Mouse (Mus musculus) cortical plate, adult 2 months (tissue): ENCODE results near the gene Klhl33.

Source experiments
- CTCF ChIP-seq: fragments of 200-500 bp; IDR thresholded peaks from 2 replicates; pipeline ENCODE4 v1.5.1; 2011; ENCODE audit warnings: mild to moderate bottlenecking, control low read depth, low read length; ENCODE audit not compliant: insufficient read depth; ENCODE audit errors: extremely low read depth
- POLR2A ChIP-seq: fragments of 200-500 bp; IDR thresholded peaks from 2 replicates; pipeline ENCODE4 v1.6.1; 2011; ENCODE audit warnings: mild to moderate bottlenecking, low read length, control low read depth; ENCODE audit not compliant: insufficient read depth; ENCODE audit errors: extremely low read depth

DNA sequence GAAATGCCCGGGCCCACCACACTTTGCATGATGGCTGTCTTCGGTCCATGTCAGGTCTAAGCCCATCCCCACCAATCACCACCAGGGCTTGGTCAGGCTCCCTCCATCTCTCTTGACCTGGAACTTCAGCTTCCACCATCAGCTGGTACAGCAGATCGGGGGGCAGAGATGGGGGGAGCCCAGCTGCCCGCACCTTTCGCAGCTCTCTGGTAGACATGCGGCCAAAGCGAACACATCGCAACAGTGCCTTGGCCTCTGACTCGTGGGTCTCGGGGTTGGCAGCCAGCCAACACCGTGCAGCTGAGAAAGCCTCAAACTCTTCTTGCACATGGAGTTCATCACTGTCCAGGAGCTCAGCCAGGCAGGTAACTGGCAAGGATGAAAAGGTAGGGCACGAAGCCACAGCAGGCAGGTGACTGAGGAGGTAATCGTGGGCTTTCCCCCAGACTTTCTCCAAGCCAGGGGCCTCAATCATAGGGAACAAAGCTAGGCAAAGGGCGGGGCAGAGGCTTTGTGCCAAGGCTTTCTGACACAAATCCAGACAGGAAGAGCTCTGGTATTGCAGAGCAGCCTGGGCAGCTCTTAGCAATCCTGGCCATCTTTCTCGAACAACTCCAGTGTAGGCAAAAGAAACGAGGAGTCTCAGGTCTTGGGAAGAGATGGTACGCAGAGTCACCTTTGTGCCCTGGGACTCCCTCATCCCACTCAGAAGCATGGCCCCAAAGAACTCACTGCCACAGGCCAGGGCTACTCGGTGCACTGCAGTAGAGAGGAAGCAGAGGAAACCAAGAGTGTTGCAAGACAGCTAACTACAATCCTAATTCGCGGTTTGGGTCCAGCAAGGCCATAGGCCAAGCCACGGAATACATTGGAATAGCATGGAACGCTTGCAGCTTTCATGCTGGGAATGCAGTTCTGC lies 4.5 kb downstream of the Klhl33 start:
- TF ChIP-seq POLR2A (no peak), CTCF (no peak)
